Mouse (Mus musculus): ENCODE data around the gene Polr2g.

Polr2g gene

GRCm38 (mm10) chr19:8757471-8757998 is 40.8 kb downstream of the Polr2g start:
- DNase-seq, result no peak

- DNase-seq, result peak; percentile 95 to 96
Measured at GRCm38 (mm10) chr19:8756635-8757387, 41.6 kb downstream of the Polr2g start, which contains the start of gene Nxf1. Gene Nxf1 (plus strand): TSS chr19:8757073.

- no peak for DNase-seq
Measured at GRCm38 (mm10) chr19:8755652-8756051, 42.7 kb downstream of the Polr2g start.

- no peak for DNase-seq
Measured at GRCm38 (mm10) chr19:8747368-8747767, 51.0 kb downstream of the Polr2g start.

GRCm38 (mm10) chr19:8745382-8745781 is 53.0 kb downstream of the Polr2g start:
- no peak for DNase-seq
